Mouse (Mus musculus) forelimb bud, embryonic 11.5 days (tissue): ENCODE measurements around the gene Olfr1175-ps.

Source experiments
- DNase-seq: peaks from one replicate; pipeline ENCODE4 v3.0.0-alpha.2; 2012; ENCODE audit warnings: low read depth, low spot score

Gene Olfr1175-ps

GRCm38 (mm10) chr2:88327115-88327514, at the start of gene Olfr1175-ps:
Gene Olfr1175-ps (minus strand): TSS chr2:88327215.
- no peak for DNase-seq

DNA sequence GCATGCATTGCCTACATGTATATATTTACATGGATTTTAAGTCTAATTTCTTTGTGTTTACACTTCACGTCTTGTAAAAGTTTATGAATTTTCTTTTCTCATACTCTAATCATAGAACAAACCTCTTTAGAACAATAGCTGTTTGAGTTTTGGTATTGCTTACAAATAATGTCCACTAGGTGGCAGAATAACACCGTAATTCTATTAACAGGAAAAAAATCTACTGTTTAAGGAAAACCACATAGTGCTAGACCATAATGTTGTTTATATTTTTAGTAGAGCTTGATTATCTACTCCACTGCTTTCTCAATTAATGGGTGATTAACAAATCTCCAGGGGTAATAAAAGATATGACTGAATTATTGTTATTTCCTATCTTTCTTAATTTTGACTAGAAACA, 29.3 kb upstream of the Olfr1175-ps start:
- DNase-seq, result peak; percentile 40

DNA sequence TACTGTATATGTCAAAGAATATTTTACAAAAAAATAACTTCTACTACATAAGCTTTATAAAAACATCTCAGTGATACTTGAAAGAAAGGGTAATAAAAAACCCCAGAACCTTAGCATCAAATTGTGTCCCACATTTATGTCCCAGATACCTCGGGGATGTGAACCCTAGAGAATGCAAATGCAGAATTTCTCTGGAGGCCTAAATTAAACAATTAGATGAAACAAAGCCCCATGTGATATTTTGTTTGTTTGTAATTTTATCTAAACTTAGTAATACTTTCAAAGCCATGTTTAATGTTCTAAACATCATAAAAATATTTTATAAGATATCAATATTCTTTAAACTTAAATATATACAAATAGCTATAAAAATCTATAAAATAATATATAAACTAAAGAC, 19.4 kb upstream of the Olfr1175-ps start, which contains the start of gene Olfr1177-ps:
TSS of gene Olfr1177-ps (minus strand) at position 101 of the 400 bp plus-strand sequence.
- no peak for DNase-seq

DNA sequence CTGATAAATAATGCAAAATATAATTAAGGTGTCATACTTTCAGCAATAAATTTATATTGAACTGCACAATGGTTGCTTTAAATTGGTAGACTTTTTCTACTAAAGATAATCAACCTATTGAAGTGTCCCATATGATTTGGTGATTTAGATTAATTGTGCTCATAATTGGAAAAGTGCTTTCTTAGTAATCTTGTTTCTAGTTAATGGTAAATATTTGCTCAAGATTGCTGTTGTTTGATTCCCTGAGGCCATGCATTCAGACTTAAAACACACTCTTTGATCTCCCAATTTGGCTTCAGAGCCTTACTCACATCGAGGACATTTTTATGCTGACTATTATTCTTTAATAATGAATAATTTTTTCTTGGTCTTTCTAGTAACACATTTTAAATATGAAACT, 9.4 kb upstream of the Olfr1175-ps start, which contains the start of gene Olfr1176:
TSS of gene Olfr1176 (plus strand) at position 301 of the 400 bp plus-strand sequence.
- no peak for DNase-seq

DNA sequence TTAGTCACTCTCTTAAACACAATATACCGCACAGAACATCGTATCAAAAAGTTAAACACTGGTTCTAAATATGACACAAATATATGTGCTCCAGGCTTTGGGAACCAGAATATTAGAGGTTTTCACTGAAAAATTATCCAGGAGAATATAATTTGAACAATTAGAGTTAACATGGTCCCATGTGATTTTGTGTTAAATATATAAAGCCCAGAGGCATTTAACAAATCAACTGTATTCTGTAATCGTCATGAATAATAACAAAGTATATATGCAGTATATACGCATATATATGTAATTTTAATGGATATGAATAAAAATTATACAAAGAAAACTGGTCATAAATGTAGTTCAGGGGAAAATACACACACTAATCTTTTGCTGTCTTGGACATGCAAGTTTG, 12.0 kb downstream of the Olfr1175-ps start, which contains the start of gene Olfr1174-ps:
TSS of gene Olfr1174-ps (minus strand) at position 101 of the 400 bp plus-strand sequence.
- no peak for DNase-seq

GRCm38 (mm10) chr2:88279775-88280174, 47.2 kb downstream of the Olfr1175-ps start, which contains the start of gene Olfr1173:
Gene Olfr1173 (minus strand): TSS chr2:88279875.
- no peak for DNase-seq
